Mouse (Mus musculus): ENCODE data around the gene Klk8.

DNA sequence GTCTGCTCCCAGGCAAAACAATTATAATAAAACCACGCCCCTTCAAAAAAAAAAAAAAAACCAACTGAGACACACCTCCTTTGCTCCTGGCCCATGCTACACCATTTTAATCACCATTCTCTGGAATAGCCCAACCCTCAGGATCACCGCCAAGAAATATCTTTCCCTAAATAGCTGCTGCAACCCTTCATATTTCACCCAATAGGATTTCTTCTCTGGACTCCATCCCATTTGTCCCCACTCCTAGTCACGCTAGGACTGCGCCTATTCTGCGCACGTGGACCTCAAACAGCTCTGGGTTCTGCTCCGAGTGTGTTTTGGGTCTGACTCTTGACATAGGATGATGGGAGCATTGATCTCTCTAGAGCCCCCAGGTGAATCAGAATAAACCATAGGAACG, 1.0 kb upstream of the Klk8 start:
- TF ChIP-seq CTCF (IDR thresholded peaks at IDR 0.05; ENCODE audit: extremely low read depth, insufficient read depth, insufficient read length, insufficient replicate concordance) (no peak), POLR2A (IDR thresholded peaks at IDR 0.05; ENCODE audit: low read depth, low read length) (no peak)
